Mouse (Mus musculus): ENCODE data around the gene Tmprss9.

Tmprss9 gene

GRCm38 (mm10) chr10:80895697-80896096 lies 24.0 kb downstream of the Tmprss9 start:
- no peak for DNase-seq

GRCm38 (mm10) chr10:80896581-80897485 lies 25.2 kb downstream of the Tmprss9 start:
- DNase-seq, result no peak

- DNase-seq, result no peak
These were observed 26.3 kb downstream of the Tmprss9 start for GRCm38 (mm10) chr10:80897861-80898510.

GRCm38 (mm10) chr10:80899074-80899473 lies 27.4 kb downstream of the Tmprss9 start:
- no peak for DNase-seq

GRCm38 (mm10) chr10:80899591-80900317 lies 28.1 kb downstream of the Tmprss9 start:
- no peak for DNase-seq

GRCm38 (mm10) chr10:80900318-80901247 lies 28.9 kb downstream of the Tmprss9 start, which contains the start of gene Timm13:
Gene Timm13 (minus strand): TSS chr10:80900969.
- peak; percentile 95 for DNase-seq

- DNase-seq, result no peak
These were observed 30.0 kb downstream of the Tmprss9 start for GRCm38 (mm10) chr10:80901409-80902272.

- DNase-seq, result no peak
These were observed 30.8 kb downstream of the Tmprss9 start for GRCm38 (mm10) chr10:80902273-80902940.

- no peak for DNase-seq
These were observed 31.6 kb downstream of the Tmprss9 start for GRCm38 (mm10) chr10:80903282-80903681.

- DNase-seq, result no peak
These were observed 32.5 kb downstream of the Tmprss9 start for GRCm38 (mm10) chr10:80904004-80904693.

- no peak for DNase-seq
These were observed 33.1 kb downstream of the Tmprss9 start for GRCm38 (mm10) chr10:80904709-80905108.

GRCm38 (mm10) chr10:80909375-80910162 lies 37.9 kb downstream of the Tmprss9 start:
- DNase-seq, result no peak

- DNase-seq, result no peak
These were observed 39.7 kb downstream of the Tmprss9 start for GRCm38 (mm10) chr10:80911354-80911753.

GRCm38 (mm10) chr10:80911891-80912290 lies 40.2 kb downstream of the Tmprss9 start:
- no peak for DNase-seq

GRCm38 (mm10) chr10:80913364-80914011 lies 41.8 kb downstream of the Tmprss9 start:
- DNase-seq, result no peak

- DNase-seq, result peak; percentile 64
These were observed 42.6 kb downstream of the Tmprss9 start for GRCm38 (mm10) chr10:80914253-80914656.

- DNase-seq, result no peak
These were observed 43.6 kb downstream of the Tmprss9 start for GRCm38 (mm10) chr10:80915260-80915659.

GRCm38 (mm10) chr10:80915736-80916135 lies 44.1 kb downstream of the Tmprss9 start:
- no peak for DNase-seq
